Comparison of ENCODE assay signal across 8 mouse cellular contexts in the genomic region with DNA sequence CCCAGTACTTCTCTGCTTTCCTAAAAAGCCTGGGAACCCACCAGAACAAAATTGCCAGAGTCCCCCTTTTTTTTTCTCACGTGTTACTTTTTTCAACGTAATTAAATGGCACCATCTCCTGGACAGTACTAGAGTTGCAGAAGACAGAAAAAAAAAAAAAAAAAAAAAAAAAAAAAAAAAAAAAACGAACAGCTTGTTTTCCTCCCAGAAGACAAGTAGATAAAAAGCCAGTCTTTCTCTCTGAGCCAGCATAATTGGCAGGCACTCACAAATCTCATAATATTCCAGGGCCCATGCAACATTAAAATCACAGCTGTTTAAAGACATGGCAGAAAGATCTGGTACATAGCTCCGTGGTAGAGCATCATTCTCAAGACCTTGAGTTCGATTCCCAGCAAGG.
DNase-seq lines count a peak whose midpoint lies in the region; ATAC-seq lines count a peak whose summit lies in the region.

No protein-coding gene starts in this region.

- no peaks in the 10 kb centered on the region for H3K4me1 ChIP-seq in midbrain, embryonic 16.5 days (ENCODE audit: control insufficient read depth, insufficient read depth, low read length)
- no peaks in the 10 kb centered on the region for H3K4me1 ChIP-seq in midbrain, embryonic 13.5 days (replicated peaks)
- H3K4me1 ChIP-seq in embryonic facial prominence, embryonic 14.5 days (ENCODE audit: control insufficient read depth, insufficient read depth, low read length), result no peaks in the 10 kb centered on the region

- DNase-seq in heart, adult 11 months, result peak; percentile 94
- DNase-seq in heart, postnatal 25 days (ENCODE audit: low spot score), result no peak
- DNase-seq in embryonic facial prominence, embryonic 14.5 days (ENCODE audit: low spot score), result peak; percentile 10
- peak; percentile 11 for DNase-seq in retina, postnatal 7 days (ENCODE audit: low read depth, low spot score)
- DNase-seq in thymus, postnatal 10 days (ENCODE audit: low spot score in 2 of 2), result no peak

- no peak overlapping the region for H3K4me3 ChIP-seq in midbrain, embryonic 16.5 days (ENCODE audit: low read depth, low read length)
- no peak overlapping the region for H3K4me3 ChIP-seq in midbrain, embryonic 13.5 days (replicated peaks)
- no peak overlapping the region for H3K4me3 ChIP-seq in embryonic facial prominence, embryonic 14.5 days (ENCODE audit: low read depth, low read length)

- WGBS in midbrain, embryonic 16.5 days, result 34% methylated on average over 5 of the region's 5 CpGs
- 32% methylated on average over 5 of the region's 5 CpGs for WGBS in midbrain, embryonic 13.5 days
- 31% methylated on average over 5 of the region's 5 CpGs for WGBS in embryonic facial prominence, embryonic 14.5 days

- peak overlapping the region; percentile 42; the same call in 1 of the 2 replicates for H3K27ac ChIP-seq in midbrain, embryonic 16.5 days (ENCODE audit: low read length)
- H3K27ac ChIP-seq in midbrain, embryonic 13.5 days, result no peak overlapping the region
- no peak overlapping the region for H3K27ac ChIP-seq in embryonic facial prominence, embryonic 14.5 days (replicated peaks; ENCODE audit: low read depth, low read length)

- H3K9me3 ChIP-seq in midbrain, embryonic 16.5 days (replicated peaks; ENCODE audit: control insufficient read depth, low read length, poor library complexity, severe bottlenecking), result no peaks in the 10 kb centered on the region
- H3K9me3 ChIP-seq in midbrain, embryonic 13.5 days, result no peaks in the 10 kb centered on the region
- H3K9me3 ChIP-seq in embryonic facial prominence, embryonic 14.5 days (ENCODE audit: control insufficient read depth, low read length), result no peaks in the 10 kb centered on the region

- H3K9ac ChIP-seq in midbrain, embryonic 16.5 days (ENCODE audit: low read depth, low read length), result no peak overlapping the region
- no peak overlapping the region for H3K9ac ChIP-seq in midbrain, embryonic 13.5 days (replicated peaks)
- no peak overlapping the region for H3K9ac ChIP-seq in embryonic facial prominence, embryonic 14.5 days (ENCODE audit: low read depth, low read length)

- H3K4me2 ChIP-seq in midbrain, embryonic 16.5 days (ENCODE audit: low read length), result no peak overlapping the region
- no peak overlapping the region for H3K4me2 ChIP-seq in midbrain, embryonic 13.5 days (replicated peaks)
- H3K4me2 ChIP-seq in embryonic facial prominence, embryonic 14.5 days (ENCODE audit: low read depth, low read length), result no peak overlapping the region

- intact Hi-C loops in heart, postnatal 25 days (cut with DNase I), result loop anchor here (2.0 to 10.0 kb wide), 2 partner anchors 147 to 269 kb away; partner anchors contain the start of gene Tmed3

- no peaks in the 10 kb centered on the region for H3K36me3 ChIP-seq in midbrain, embryonic 16.5 days (ENCODE audit: control insufficient read depth, insufficient read depth, low read length)
- H3K36me3 ChIP-seq in midbrain, embryonic 13.5 days, result no peaks in the 10 kb centered on the region
- no peaks in the 10 kb centered on the region for H3K36me3 ChIP-seq in embryonic facial prominence, embryonic 14.5 days (ENCODE audit: control insufficient read depth, insufficient read depth, low read length)

- peak; percentile 36; the same call in 1 of the 2 replicates for ATAC-seq in midbrain, embryonic 16.5 days
- no peak for ATAC-seq in midbrain, embryonic 13.5 days
- no peak for ATAC-seq in embryonic facial prominence, embryonic 14.5 days (ENCODE audit: low read depth)
- ATAC-seq in monocyte, adult 5-6 weeks (replicated peaks; ENCODE audit: insufficient number of reproducible peaks, low FRiP score, low TSS enrichment, poor library complexity, severe bottlenecking), result no peak

- H3K27me3 ChIP-seq in midbrain, embryonic 16.5 days (ENCODE audit: control insufficient read depth, insufficient read depth, low read depth, low read length), result no peaks in the 10 kb centered on the region
- H3K27me3 ChIP-seq in midbrain, embryonic 13.5 days, result no peaks in the 10 kb centered on the region
- H3K27me3 ChIP-seq in embryonic facial prominence, embryonic 14.5 days (replicated peaks; ENCODE audit: control insufficient read depth, insufficient read depth, low read length), result no peaks in the 10 kb centered on the region

Comparison
In these comparisons a context has a peak if more than half of its experiments do, and no peak if none do; other contexts are left out.
1. DNase-seq: peak in heart, adult 11 months (single experiment), embryonic facial prominence, embryonic 14.5 days (single experiment) and retina, postnatal 7 days (single experiment); none in heart, postnatal 25 days (single experiment) and thymus, postnatal 10 days (0 of 2).